Mouse (Mus musculus): Measurements from ENCODE around the gene Xaf1.
A peak's percentile ranks its signal among the peaks of the same experiment; 100 is the strongest.

The Xaf1 gene

GRCm38 (mm10) chr11:72361385-72362346 lies 60.2 kb downstream of the Xaf1 start:
- DNase-seq (ENCODE audit: low spot score in 2 of 2): peak; percentile 42 to 71

GRCm38 (mm10) chr11:72362347-72362741 lies 60.9 kb downstream of the Xaf1 start, which contains the start of gene Tekt1:
Tekt1 (minus strand) TSS chr11:72362442.
- DNase-seq (ENCODE audit: low spot score in 2 of 2): no peak
